ENCODE assay signal across 8 mouse cellular contexts in the genomic region with DNA sequence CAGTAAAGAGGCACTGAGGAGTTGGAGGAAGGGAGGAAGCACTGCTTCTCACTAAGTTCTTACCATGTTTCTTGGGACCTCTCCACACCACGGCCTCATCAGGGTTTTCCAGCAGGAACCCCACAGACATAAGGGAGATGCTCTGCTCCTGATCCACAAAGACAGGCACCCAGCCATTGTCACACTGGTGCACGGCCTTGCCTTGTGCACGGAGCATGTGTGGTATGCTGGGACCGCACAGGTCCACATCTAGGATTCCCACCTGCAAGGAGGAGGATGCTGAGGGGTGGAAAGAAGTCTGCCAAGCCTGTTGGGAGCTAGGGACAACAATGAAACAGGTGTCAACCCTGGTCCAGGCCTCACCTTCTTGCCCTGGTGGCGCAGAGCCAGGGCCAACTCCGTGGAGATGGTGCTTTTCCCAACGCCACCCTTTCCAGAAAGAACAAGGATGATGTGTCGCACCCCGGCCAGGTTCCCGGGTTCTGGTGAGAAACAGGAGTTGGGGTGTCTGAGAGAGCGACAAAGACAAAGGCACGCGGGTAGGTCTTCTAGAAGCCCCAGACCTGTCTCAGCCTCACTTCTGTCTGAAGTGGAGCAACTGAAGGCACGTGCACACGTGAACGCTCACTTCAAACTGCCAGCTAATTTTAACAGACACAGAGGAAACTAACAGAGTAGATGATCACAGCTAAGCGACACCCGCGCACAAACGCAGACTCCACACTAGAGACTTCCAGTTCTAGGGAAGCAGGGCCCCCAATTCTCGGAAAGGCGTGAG. TPM values are rescaled to one million over a fixed set of nuclear protein-coding genes. Genes with fewer than 3 reads are reported as not detected.
DNase-seq lines count a peak whose midpoint lies in the region; ATAC-seq and TF ChIP-seq lines count a peak whose summit lies in the region.

No protein-coding gene starts in this region.

- peak overlapping the region; percentile 85 for H3K4me2 ChIP-seq in forebrain, embryonic 16.5 days (ENCODE audit: low read length)

- peaks cover 42% of the 10 kb centered on the region for H3K4me1 ChIP-seq in heart, embryonic 10.5 days
- peaks cover 0 to 12% of the 10 kb centered on the region in 2 experiments; a peak in 2 of 4 replicates for H3K4me1 ChIP-seq in ES-E14 (ENCODE audit: control insufficient read depth in 2 of 2, insufficient read depth in 2 of 2, low read length in 2 of 2, poor library complexity in 1 of 2)
- H3K4me1 ChIP-seq in forebrain, embryonic 16.5 days (replicated peaks; ENCODE audit: control insufficient read depth, insufficient read depth, low read length) = peaks cover 24% of the 10 kb centered on the region

- no peak for ATAC-seq in forebrain, embryonic 16.5 days
- ATAC-seq in frontal cortex, adult (ENCODE audit: low TSS enrichment) = no peak

- no peak for DNase-seq in heart, embryonic 10.5 days (ENCODE audit: low spot score)
- DNase-seq in heart, adult 8-10 months (ENCODE audit: low spot score) = no peak
- DNase-seq in ES-E14 (ENCODE audit: low read depth, low spot score) = no peak
- DNase-seq in embryo, embryonic 10.5 days (ENCODE audit: low spot score) = no peak
- DNase-seq in right cerebral cortex, postnatal 36 days (ENCODE audit: low spot score in 2 of 2) = no peak

- H3K4me3 ChIP-seq in heart, embryonic 10.5 days = peak overlapping the region; percentile 87
- peak overlapping the region; percentile 74 to 90 for H3K4me3 ChIP-seq in ES-E14 (ENCODE audit: insufficient read depth in 1 of 2, low read depth in 1 of 2, low read length in 2 of 2, poor library complexity in 1 of 2, severe bottlenecking in 1 of 2)
- H3K4me3 ChIP-seq in forebrain, embryonic 16.5 days (replicated peaks; ENCODE audit: low read length) = peak overlapping the region; percentile 86
- peak overlapping the region; percentile 100 for H3K4me3 ChIP-seq in macrophage (ENCODE audit: inconsistent target)

- peak overlapping the region; percentile 82 for H3K9ac ChIP-seq in ES-E14 (ENCODE audit: insufficient read depth, low read depth, low read length, poor library complexity, severe bottlenecking)
- H3K9ac ChIP-seq in forebrain, embryonic 16.5 days (replicated peaks; ENCODE audit: low read depth, low read length) = peak overlapping the region; percentile 32

- H3K36me3 ChIP-seq in heart, embryonic 10.5 days = peaks cover 50% of the 10 kb centered on the region
- H3K36me3 ChIP-seq in ES-E14 (ENCODE audit: control insufficient read depth, insufficient read depth, low read length, poor library complexity, severe bottlenecking) = peaks cover 26% of the 10 kb centered on the region
- H3K36me3 ChIP-seq in forebrain, embryonic 16.5 days (ENCODE audit: control insufficient read depth, insufficient read depth) = peaks cover 8% of the 10 kb centered on the region
- H3K36me3 ChIP-seq in macrophage (ENCODE audit: inconsistent target) = peaks cover 26% of the 10 kb centered on the region

- 23% methylated on average over 22 of the region's 22 CpGs for WGBS in heart, embryonic 10.5 days
- 24% methylated on average over 22 of the region's 22 CpGs for WGBS in forebrain, embryonic 16.5 days
- WGBS in macrophage (ENCODE audit: missing documents) = 27% methylated on average over 18 of the region's 22 CpGs

- H3K79me2 ChIP-seq in macrophage (ENCODE audit: inconsistent target) = peaks cover 44% of the 10 kb centered on the region

- H3K27me3 ChIP-seq in heart, embryonic 10.5 days (ENCODE audit: insufficient read depth, poor library complexity, severe bottlenecking) = no peaks in the 10 kb centered on the region
- H3K27me3 ChIP-seq in forebrain, embryonic 16.5 days (replicated peaks; ENCODE audit: control insufficient read depth, insufficient read depth, low read length) = no peaks in the 10 kb centered on the region

- in situ Hi-C loops in ES-E14 (cut with MboI; ENCODE audit: low sequenced_read_pairs in 2 of 2, unreplicated experiment in 2 of 2) = no loop called here

- no peaks in the 10 kb centered on the region for H3K9me3 ChIP-seq in heart, embryonic 10.5 days
- H3K9me3 ChIP-seq in ES-E14 (ENCODE audit: control insufficient read depth, insufficient read depth, low read depth, low read length) = no peaks in the 10 kb centered on the region
- no peaks in the 10 kb centered on the region for H3K9me3 ChIP-seq in forebrain, embryonic 16.5 days (ENCODE audit: control insufficient read depth, low read length)

- H3K27ac ChIP-seq in heart, embryonic 10.5 days = peak overlapping the region; percentile 70
- H3K27ac ChIP-seq in ES-E14 (ENCODE audit: insufficient read depth, low read depth, low read length, poor library complexity, severe bottlenecking) (no peak overlapping the region; the same call in 1 of the 2 replicates), macrophage (peak overlapping the region; percentile 55)
- H3K27ac ChIP-seq in forebrain, embryonic 16.5 days (ENCODE audit: low read length) = no peak overlapping the region

TF ChIP-seq in ES-E14, 5 proteins besides CTCF, POLR2A, EP300 and RAD21:
- TF ChIP-seq ZNF384 (IDR thresholded peaks at IDR 0.05; ENCODE audit: low read depth, low read length) (no peak), ZC3H11A (IDR thresholded peaks at IDR 0.05; ENCODE audit: borderline replicate concordance, low read depth, low read length) (no peak), HCFC1 (IDR thresholded peaks at IDR 0.05; ENCODE audit: borderline replicate concordance, insufficient read depth, low read length) (no peak), MAFK (IDR thresholded peaks at IDR 0.05; ENCODE audit: insufficient read depth, low read depth, low read length) (no peak), CHD2 (IDR thresholded peaks at IDR 0.05; ENCODE audit: low read depth, low read length) (no peak)

RNA-seq across cellular contexts. Expression of gene Nubp2, which starts 0.6 kb away (rescaled TPM):
- polyA plus RNA-seq in heart, embryonic 10.5 days (2016; fragmentation: Nextera tagmentation; extraction: Ambion mirVana) = 59.1 and 71.0 TPM in 2 replicates
- total RNA-seq in heart, adult 8-10 months (2022) = 10 to 100 TPM; 17.2 to 20.1 (median 19.2) TPM
- total RNA-seq in ES-E14 (2012; rRNA removed) = 85.8 and 118 TPM in 2 replicates
- 66.8 and 71.1 TPM in 2 replicates for polyA plus RNA-seq in forebrain, embryonic 16.5 days (2015; fragmentation: Nextera tagmentation; extraction: Ambion mirVana)
- 10 to 100 TPM in 21 of 26 experiments, 1 to 10 TPM in 5; 2.7 to 32.6 (median 19.8) TPM for total RNA-seq in macrophage (2018; cell fraction: chromatin; rRNA removed)
- 10 to 100 TPM; 28.9 to 58.5 (median 46.0) TPM for total RNA-seq in macrophage (2018; cell fraction: cytosol; rRNA removed)
- total RNA-seq in macrophage (2018; cell fraction: nucleus; rRNA removed) = 10 to 100 TPM in 25 of 26 experiments, 1 to 10 TPM in 1; 7.8 to 41.3 (median 22.4) TPM
- 22.4 to 61.4 TPM (median 44.7 TPM) in 3 replicates for polyA plus RNA-seq in macrophage (2018)

RNA-seq across cellular contexts. Expression of gene Spsb3, which starts 0.9 kb away (rescaled TPM):
- 31.1 and 36.1 TPM in 2 replicates for polyA plus RNA-seq in heart, embryonic 10.5 days (2016; fragmentation: Nextera tagmentation; extraction: Ambion mirVana)
- 10 to 100 TPM; 25.8 to 29.3 (median 27.7) TPM for total RNA-seq in heart, adult 8-10 months (2022)
- total RNA-seq in ES-E14 (2012; rRNA removed) = 34.2 and 37.1 TPM in 2 replicates
- 82.1 and 86.8 TPM in 2 replicates for polyA plus RNA-seq in forebrain, embryonic 16.5 days (2015; fragmentation: Nextera tagmentation; extraction: Ambion mirVana)
- total RNA-seq in macrophage (2018; cell fraction: chromatin; rRNA removed) = 10 to 100 TPM in 21 of 26 experiments, 1 to 10 TPM in 5; 6.9 to 30.1 (median 17.5) TPM
- 10 to 100 TPM in 25 of 26 experiments, 1 to 10 TPM in 1; 9.7 to 18.3 (median 15.0) TPM for total RNA-seq in macrophage (2018; cell fraction: cytosol; rRNA removed)
- total RNA-seq in macrophage (2018; cell fraction: nucleus; rRNA removed) = 10 to 100 TPM in 24 of 26 experiments, 1 to 10 TPM in 2; 8.9 to 28.0 (median 17.7) TPM
- 17.0 to 23.2 TPM (median 18.9 TPM) in 3 replicates for polyA plus RNA-seq in macrophage (2018)

RNA-seq across cellular contexts. Expression of gene Eme2, which starts 9.3 kb away (rescaled TPM):
- 25.6 and 28.0 TPM in 2 replicates for polyA plus RNA-seq in heart, embryonic 10.5 days (2016; fragmentation: Nextera tagmentation; extraction: Ambion mirVana)
- 10 to 100 TPM; 19.4 to 23.5 (median 21.1) TPM for total RNA-seq in heart, adult 8-10 months (2022)
- total RNA-seq in ES-E14 (2012; rRNA removed) = 21.8 and 33.7 TPM in 2 replicates
- 32.4 and 35.7 TPM in 2 replicates for polyA plus RNA-seq in forebrain, embryonic 16.5 days (2015; fragmentation: Nextera tagmentation; extraction: Ambion mirVana)
- total RNA-seq in macrophage (2018; cell fraction: chromatin; rRNA removed) = 10 to 100 TPM; 19.9 to 68.1 (median 46.8) TPM
- 10 to 100 TPM in 2 of 26 experiments, 1 to 10 TPM in 24; 4.5 to 14.2 (median 6.9) TPM for total RNA-seq in macrophage (2018; cell fraction: cytosol; rRNA removed)
- total RNA-seq in macrophage (2018; cell fraction: nucleus; rRNA removed) = 10 to 100 TPM; 11.0 to 49.3 (median 30.8) TPM
- 4.6 to 7.3 TPM (median 7.2 TPM) in 3 replicates for polyA plus RNA-seq in macrophage (2018)

RNA-seq across cellular contexts. Expression of gene Mrps34, which starts 9.4 kb away (rescaled TPM):
- polyA plus RNA-seq in heart, embryonic 10.5 days (2016; fragmentation: Nextera tagmentation; extraction: Ambion mirVana) = 109 and 117 TPM in 2 replicates
- 100 to 1,000 TPM in 2 of 4 experiments, 10 to 100 TPM in 2; 88.8 to 125 (median 109) TPM for total RNA-seq in heart, adult 8-10 months (2022)
- 36.1 and 39.6 TPM in 2 replicates for total RNA-seq in ES-E14 (2012; rRNA removed)
- polyA plus RNA-seq in forebrain, embryonic 16.5 days (2015; fragmentation: Nextera tagmentation; extraction: Ambion mirVana) = 72.3 and 79.8 TPM in 2 replicates
- 10 to 100 TPM in 5 of 26 experiments, 1 to 10 TPM in 21; 1.3 to 15.7 (median 4.7) TPM for total RNA-seq in macrophage (2018; cell fraction: chromatin; rRNA removed)
- 10 to 100 TPM; 23.6 to 46.7 (median 35.7) TPM for total RNA-seq in macrophage (2018; cell fraction: cytosol; rRNA removed)
- total RNA-seq in macrophage (2018; cell fraction: nucleus; rRNA removed) = 10 to 100 TPM in 11 of 26 experiments, 1 to 10 TPM in 15; 2.8 to 23.1 (median 9.5) TPM
- polyA plus RNA-seq in macrophage (2018) = 22.2 to 58.4 TPM (median 43.9 TPM) in 3 replicates

RNA-seq across cellular contexts. Expression of gene Nme3, which starts 10.8 kb away (rescaled TPM):
- polyA plus RNA-seq in heart, embryonic 10.5 days (2016; fragmentation: Nextera tagmentation; extraction: Ambion mirVana) = 30.5 and 41.4 TPM in 2 replicates
- total RNA-seq in heart, adult 8-10 months (2022) = 10 to 100 TPM; 29.0 to 31.4 (median 29.5) TPM
- total RNA-seq in ES-E14 (2012; rRNA removed) = 59.4 and 84.1 TPM in 2 replicates
- polyA plus RNA-seq in forebrain, embryonic 16.5 days (2015; fragmentation: Nextera tagmentation; extraction: Ambion mirVana) = 63.4 and 76.1 TPM in 2 replicates
- total RNA-seq in macrophage (2018; cell fraction: chromatin; rRNA removed) = 1 to 10 TPM in 14 of 26 experiments, not detected in 12; 1.3 to 9.1 (median 3.4) TPM
- total RNA-seq in macrophage (2018; cell fraction: cytosol; rRNA removed) = 10 to 100 TPM in 18 of 26 experiments, 1 to 10 TPM in 8; 7.8 to 34.7 (median 17.4) TPM
- 10 to 100 TPM in 13 of 26 experiments, 1 to 10 TPM in 12, not detected in 1; 2.3 to 19.1 (median 10.0) TPM for total RNA-seq in macrophage (2018; cell fraction: nucleus; rRNA removed)
- polyA plus RNA-seq in macrophage (2018) = 8.8 to 36.2 TPM (median 19.0 TPM) in 3 replicates

Comparison
In these comparisons a context has a peak if more than half of its experiments do, and no peak if none do; other contexts are left out.
1. H3K27ac ChIP-seq: peak in heart, embryonic 10.5 days (single experiment) and macrophage (single experiment); none in ES-E14 (single experiment) and forebrain, embryonic 16.5 days (single experiment).
2. Peak in every context shown above with its lines, with median percentiles within 50 percentile points of each other: H3K4me3 ChIP-seq.